Mouse (Mus musculus): ENCODE measurements at regions not wholly inside any gene's neighbourhood (a gene's known extent, or its start where the extent isn't known, plus 50 kb on each side); places are given as distances from the start of the nearest gene placed in this dataset.

DNA sequence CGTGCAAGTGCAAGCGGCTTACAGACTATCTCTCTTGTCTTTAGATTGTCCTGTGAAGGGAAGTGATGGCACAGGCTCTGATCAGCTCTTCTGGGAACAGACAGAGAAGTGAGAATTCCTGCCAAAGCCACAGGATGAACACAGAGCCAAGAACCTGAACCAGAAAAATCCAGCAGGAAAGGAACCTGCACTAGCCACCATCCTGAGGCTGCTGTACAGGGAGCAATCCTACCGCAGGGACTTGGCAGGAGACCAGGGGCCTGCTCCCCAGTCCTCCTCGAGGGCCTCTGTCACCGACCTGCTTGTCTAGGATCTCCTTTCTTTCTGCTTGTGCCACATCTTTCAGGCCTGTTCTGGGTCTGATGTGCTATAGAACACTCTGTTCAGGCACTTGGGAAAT, 65.0 kb upstream of the Polg start:
- no peak overlapping the region for H3K4me3 ChIP-seq (replicated peaks)
- ATAC-seq (ENCODE audit: low read depth) = no peak
- no peak overlapping the region for H3K9ac ChIP-seq
- H3K36me3 ChIP-seq = no peaks in the 10 kb centered on the region
- H3K9me3 ChIP-seq (replicated peaks) = no peaks in the 10 kb centered on the region
- peaks cover 97% of the 10 kb centered on the region for H3K27me3 ChIP-seq
- 13% methylated on average over 5 of the region's 5 CpGs for WGBS (ENCODE audit: insufficient replicate concordance)
- H3K4me1 ChIP-seq (replicated peaks) = peaks cover 8% of the 10 kb centered on the region
- no peak overlapping the region for H3K4me2 ChIP-seq
- H3K27ac ChIP-seq = no peak overlapping the region
- no peak for DNase-seq

DNA sequence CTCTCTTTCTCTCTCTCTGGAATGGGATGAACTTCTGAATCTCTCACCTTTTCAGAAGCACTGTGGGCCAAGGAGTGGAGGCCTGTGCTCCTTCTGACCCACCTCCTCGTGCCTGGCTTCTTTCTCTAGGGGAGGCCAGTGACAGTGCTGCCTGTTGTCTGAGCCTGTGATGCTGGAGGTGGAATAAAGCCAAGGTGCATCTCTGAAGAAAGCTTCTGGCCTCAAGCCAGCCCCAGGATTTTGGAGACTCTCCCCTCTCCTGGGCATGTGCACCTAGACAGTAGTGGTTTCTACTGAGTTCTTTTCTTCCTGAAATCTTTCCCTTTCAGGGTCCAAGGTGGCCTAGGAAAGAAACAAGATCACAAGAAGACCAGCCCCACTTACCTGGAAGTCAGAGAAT, 63.3 kb upstream of the Polg start:
- no peak overlapping the region for H3K4me2 ChIP-seq
- no peak for DNase-seq
- no peaks in the 10 kb centered on the region for H3K9me3 ChIP-seq (replicated peaks)
- H3K4me3 ChIP-seq (replicated peaks) = no peak overlapping the region
- H3K27ac ChIP-seq = no peak overlapping the region
- H3K36me3 ChIP-seq = no peaks in the 10 kb centered on the region
- no peaks in the 10 kb centered on the region for H3K4me1 ChIP-seq (replicated peaks)
- H3K27me3 ChIP-seq = peaks cover 97% of the 10 kb centered on the region
- no peak for ATAC-seq (ENCODE audit: low read depth)
- 0% methylated on average over 1 of the region's 1 CpGs for WGBS (ENCODE audit: insufficient replicate concordance)
- H3K9ac ChIP-seq = no peak overlapping the region

DNA sequence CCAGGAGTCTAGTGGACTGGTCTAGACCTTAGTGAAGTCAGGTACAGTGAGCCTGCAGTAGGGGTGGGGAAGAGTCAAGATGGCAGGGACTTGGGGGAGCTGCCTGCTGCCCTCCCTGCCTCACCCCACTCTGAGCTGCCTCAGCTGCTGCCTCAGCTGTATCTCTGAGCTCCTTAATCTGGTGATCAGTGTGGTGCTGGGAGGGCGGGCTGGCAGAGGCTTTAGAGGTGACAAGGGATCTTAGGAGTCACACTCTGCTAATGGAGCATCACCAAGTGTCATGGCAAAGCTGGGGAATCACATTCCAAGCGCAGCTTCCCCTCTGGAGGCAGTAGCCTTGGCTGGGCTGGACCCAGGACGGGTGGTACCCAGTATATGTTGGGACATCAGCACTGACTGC, 61.8 kb upstream of the Polg start:
- H3K4me3 ChIP-seq (replicated peaks) = no peak overlapping the region
- H3K36me3 ChIP-seq = no peaks in the 10 kb centered on the region
- no peaks in the 10 kb centered on the region for H3K9me3 ChIP-seq (replicated peaks)
- no peak overlapping the region for H3K27ac ChIP-seq
- H3K9ac ChIP-seq = no peak overlapping the region
- H3K27me3 ChIP-seq = peaks cover 92% of the 10 kb centered on the region
- 13% methylated on average over 3 of the region's 3 CpGs for WGBS (ENCODE audit: insufficient replicate concordance)
- no peaks in the 10 kb centered on the region for H3K4me1 ChIP-seq (replicated peaks)
- DNase-seq = no peak
- H3K4me2 ChIP-seq = no peak overlapping the region
- no peak for ATAC-seq (ENCODE audit: low read depth)

DNA sequence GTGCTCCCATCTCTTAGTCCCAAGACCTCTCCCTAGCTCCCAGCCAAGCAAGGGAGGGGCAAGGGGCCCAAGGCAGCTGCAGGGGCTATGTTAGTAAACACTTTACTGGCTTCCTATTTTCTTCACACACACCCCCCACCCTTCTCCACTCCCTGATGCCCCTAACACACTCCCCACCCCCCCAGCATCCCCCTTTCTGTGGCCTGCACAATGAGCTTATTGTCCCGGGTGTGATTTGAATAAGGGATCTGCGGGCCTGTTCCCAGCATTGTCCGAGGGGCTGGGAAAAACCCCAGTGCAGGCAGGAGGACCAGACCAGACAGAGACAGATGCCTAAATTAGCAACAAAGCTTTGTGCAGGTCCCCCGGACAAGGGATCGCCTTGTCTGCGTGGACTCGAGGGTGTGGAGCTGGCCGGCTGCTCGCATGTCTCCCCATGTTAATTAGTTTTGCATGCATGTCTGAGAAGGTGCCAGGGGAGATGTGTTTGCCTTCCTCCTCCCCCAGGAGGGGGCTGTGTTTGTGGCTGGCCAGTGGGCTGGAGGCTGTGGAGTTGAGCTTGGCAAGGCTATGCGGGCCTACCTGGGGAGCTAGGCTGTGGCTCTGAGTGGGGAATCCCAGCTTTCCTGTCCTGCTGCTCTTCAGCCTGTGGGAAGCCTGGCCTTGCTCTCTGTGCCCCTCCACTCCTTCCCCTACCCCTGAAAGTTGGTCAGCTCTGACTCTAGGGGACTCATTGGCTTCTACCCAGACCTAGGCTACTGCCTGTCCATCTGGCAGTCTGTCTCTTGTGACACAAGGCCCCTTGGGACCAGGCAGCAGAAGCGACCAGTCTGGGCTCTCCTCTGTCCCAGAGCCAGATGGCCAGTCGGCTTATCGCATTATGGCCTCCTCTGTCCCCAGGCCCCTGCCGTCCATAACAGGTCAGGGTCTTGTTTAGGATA, 59.8 kb upstream of the Polg start:
- Histone ChIP-seq H3K9ac (no peak overlapping the region), H3K36me3 (no peaks in the 10 kb centered on the region), H3K4me1 (replicated peaks) (no peaks in the 10 kb centered on the region), H3K9me3 (replicated peaks) (no peaks in the 10 kb centered on the region), H3K4me3 (replicated peaks) (no peak overlapping the region), H3K27me3 (peaks cover 79% of the 10 kb centered on the region), H3K4me2 (no peak overlapping the region), H3K27ac (no peak overlapping the region)
- WGBS (ENCODE audit: insufficient replicate concordance) = 43% methylated on average over 14 of the region's 14 CpGs
- no peak for DNase-seq
- no peak for ATAC-seq (ENCODE audit: low read depth)

DNA sequence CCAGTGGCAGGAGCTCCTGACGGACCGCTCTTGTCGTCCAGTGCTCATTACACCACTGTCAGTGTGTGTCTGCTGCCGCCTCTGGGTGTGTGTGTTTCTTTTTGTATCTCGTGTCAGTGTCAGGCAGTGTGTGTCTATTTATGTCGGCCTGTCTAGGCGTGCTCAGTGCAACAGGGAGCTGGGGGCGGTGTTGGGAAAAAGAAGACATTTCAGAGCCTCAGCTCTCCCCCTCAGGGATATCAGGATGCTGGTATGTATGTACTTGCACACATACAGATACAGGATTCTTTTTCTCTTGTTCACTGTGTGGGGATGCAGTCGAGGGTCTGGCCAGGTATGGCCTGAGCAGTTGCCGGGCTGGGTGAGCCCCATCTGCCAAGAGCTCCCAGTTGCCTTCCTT, 58.8 kb upstream of the Polg start:
- Histone ChIP-seq H3K27me3 (peaks cover 78% of the 10 kb centered on the region), H3K4me2 (no peak overlapping the region), H3K9me3 (replicated peaks) (no peaks in the 10 kb centered on the region), H3K27ac (no peak overlapping the region), H3K4me1 (replicated peaks) (no peaks in the 10 kb centered on the region), H3K36me3 (no peaks in the 10 kb centered on the region), H3K4me3 (replicated peaks) (no peak overlapping the region), H3K9ac (no peak overlapping the region)
- ATAC-seq (ENCODE audit: low read depth) (no peak), DNase-seq (no peak)
- 63% methylated on average over 10 of the region's 10 CpGs for whole genome bisulfite sequencing (ENCODE audit: insufficient replicate concordance)

DNA sequence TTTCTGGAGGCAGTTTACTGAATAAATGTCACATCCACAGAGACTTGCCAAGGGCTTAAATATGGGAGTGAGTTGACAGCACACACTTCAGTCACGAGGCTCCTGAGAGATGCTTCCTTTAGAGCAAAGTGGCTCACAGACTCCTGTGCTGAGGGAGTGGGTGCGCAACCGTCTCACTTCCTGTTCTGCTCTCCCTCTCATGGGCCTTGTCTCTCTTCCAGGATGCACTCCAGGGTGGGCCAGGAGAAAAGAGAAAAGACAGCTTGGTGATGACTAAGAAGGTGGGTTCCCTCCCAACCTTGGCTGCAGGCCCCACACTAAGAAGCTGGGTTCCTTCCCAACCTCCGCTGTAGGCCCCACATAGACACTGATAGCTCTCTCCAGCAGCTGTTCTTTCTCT, 57.5 kb upstream of the Polg start:
- Histone ChIP-seq H3K4me3 (replicated peaks) (no peak overlapping the region), H3K4me1 (replicated peaks) (no peaks in the 10 kb centered on the region), H3K9me3 (replicated peaks) (no peaks in the 10 kb centered on the region), H3K36me3 (no peaks in the 10 kb centered on the region), H3K27me3 (peaks cover 82% of the 10 kb centered on the region), H3K27ac (no peak overlapping the region), H3K9ac (no peak overlapping the region), H3K4me2 (no peak overlapping the region)
- 49% methylated on average over 4 of the region's 4 CpGs for WGBS (ENCODE audit: insufficient replicate concordance)
- ATAC-seq (ENCODE audit: low read depth) (no peak), DNase-seq (no peak)

DNA sequence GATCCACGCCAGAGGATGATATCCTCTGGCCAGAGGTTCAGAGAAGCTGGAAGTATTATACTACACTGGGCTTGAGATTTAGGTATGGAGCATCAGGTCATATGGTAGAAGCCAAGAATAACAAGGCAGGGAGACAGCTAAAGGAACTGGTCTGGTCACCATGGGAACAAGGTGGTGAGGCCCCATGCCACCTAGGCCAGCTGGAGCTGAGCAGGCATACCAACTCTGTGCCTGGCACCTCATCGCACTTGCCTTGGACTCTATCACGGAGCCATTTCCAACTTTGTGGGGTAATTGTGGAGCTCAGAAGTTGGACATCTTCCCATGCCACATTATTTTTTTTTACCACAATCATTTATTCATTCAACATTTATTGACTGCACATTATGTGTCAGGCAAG, 55.9 kb upstream of the Polg start:
- Histone ChIP-seq H3K4me1 (replicated peaks) (no peaks in the 10 kb centered on the region), H3K9me3 (replicated peaks) (no peaks in the 10 kb centered on the region), H3K36me3 (no peaks in the 10 kb centered on the region), H3K27ac (no peak overlapping the region), H3K27me3 (peaks cover 82% of the 10 kb centered on the region), H3K4me3 (replicated peaks) (no peak overlapping the region), H3K9ac (no peak overlapping the region), H3K4me2 (no peak overlapping the region)
- WGBS (ENCODE audit: insufficient replicate concordance) = 58% methylated on average over 3 of the region's 3 CpGs
- DNase-seq = no peak
- ATAC-seq (ENCODE audit: low read depth) = no peak

DNA sequence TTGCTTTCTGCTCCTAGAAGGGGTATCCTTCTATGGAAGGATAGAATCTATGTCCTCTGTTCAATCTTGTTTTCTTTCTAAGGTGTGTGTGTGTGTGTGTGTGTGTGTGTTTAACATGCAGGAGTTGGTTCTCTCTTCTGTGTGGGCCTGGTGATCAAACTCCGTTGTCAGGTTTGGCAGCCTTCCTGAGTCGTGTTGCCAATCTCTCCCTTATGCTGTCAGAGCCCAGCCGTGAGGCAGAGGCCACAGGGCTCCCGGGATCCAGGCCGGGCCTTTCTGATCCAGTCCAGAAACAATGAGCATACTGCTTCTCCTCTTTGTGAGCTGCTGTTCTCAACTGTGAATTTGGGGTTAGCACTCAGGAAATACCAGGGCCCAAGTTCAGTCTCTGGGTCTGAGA, 55.1 kb upstream of the Polg start:
- Histone ChIP-seq H3K4me2 (no peak overlapping the region), H3K36me3 (no peaks in the 10 kb centered on the region), H3K4me1 (replicated peaks) (no peaks in the 10 kb centered on the region), H3K27me3 (peaks cover 82% of the 10 kb centered on the region), H3K9me3 (replicated peaks) (no peaks in the 10 kb centered on the region), H3K9ac (no peak overlapping the region), H3K27ac (no peak overlapping the region), H3K4me3 (replicated peaks) (no peak overlapping the region)
- ATAC-seq (ENCODE audit: low read depth) = no peak
- WGBS (ENCODE audit: insufficient replicate concordance) = 44% methylated on average over 5 of the region's 5 CpGs
- no peak for DNase-seq

DNA sequence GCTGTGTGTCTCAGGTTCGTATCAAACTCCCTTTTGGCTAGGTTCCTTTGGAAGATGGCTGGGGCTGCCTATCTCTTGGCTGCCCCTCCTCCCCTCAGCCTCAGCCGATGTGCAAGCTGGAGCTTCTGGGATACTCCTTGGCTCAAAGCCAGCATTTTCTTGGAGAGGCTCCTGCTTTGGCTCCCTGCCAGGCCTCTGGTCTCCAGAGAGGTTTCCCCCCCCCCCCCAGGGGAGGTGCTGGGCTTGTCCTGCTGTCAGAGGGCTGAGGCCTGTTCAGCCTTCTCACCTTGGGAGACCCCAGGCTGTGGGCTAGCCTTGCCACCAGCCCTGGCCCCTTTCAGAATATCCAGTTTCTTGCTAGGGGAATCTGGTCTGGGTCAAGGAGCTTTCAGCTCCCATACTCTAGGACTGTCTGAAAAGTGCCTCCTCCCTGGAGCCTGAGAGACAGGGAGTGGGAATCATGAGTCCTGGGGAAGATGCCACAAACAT, 54.1 kb upstream of the Polg start:
- Histone ChIP-seq H3K4me3 (replicated peaks) (no peak overlapping the region), H3K9ac (no peak overlapping the region), H3K27ac (no peak overlapping the region), H3K9me3 (replicated peaks) (no peaks in the 10 kb centered on the region), H3K36me3 (no peaks in the 10 kb centered on the region), H3K4me1 (replicated peaks) (no peaks in the 10 kb centered on the region), H3K4me2 (no peak overlapping the region), H3K27me3 (peaks cover 82% of the 10 kb centered on the region)
- ATAC-seq (ENCODE audit: low read depth) (no peak), DNase-seq (no peak)
- 28% methylated on average over 2 of the region's 2 CpGs for WGBS (ENCODE audit: insufficient replicate concordance)

DNA sequence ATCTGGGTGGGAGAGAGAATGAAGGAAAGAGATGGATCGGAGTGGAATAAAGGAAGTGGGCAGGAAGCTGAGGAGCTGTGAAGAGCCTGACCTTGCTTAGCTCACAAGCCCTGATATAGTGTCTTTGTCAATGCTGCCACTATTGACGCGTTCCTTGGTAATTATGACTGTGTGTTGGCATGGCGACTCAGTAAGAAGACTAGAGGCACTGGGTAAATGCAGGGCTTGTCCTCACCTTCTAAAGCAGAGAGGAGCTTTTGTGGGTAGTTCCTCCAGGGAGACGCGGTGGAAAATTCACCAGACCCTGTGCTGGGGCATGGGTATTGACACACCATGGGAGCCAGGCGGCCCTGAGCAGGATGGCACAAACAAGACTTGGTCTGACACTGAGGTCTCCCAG, 52.8 kb upstream of the Polg start:
- no peak overlapping the region for H3K9ac ChIP-seq
- no peak for DNase-seq
- no peaks in the 10 kb centered on the region for H3K9me3 ChIP-seq (replicated peaks)
- H3K4me2 ChIP-seq = no peak overlapping the region
- no peak overlapping the region for H3K27ac ChIP-seq
- H3K27me3 ChIP-seq = peaks cover 85% of the 10 kb centered on the region
- WGBS (ENCODE audit: insufficient replicate concordance) = 65% methylated on average over 7 of the region's 7 CpGs
- ATAC-seq (ENCODE audit: low read depth) = no peak
- no peaks in the 10 kb centered on the region for H3K4me1 ChIP-seq (replicated peaks)
- no peaks in the 10 kb centered on the region for H3K36me3 ChIP-seq
- no peak overlapping the region for H3K4me3 ChIP-seq (replicated peaks)

DNA sequence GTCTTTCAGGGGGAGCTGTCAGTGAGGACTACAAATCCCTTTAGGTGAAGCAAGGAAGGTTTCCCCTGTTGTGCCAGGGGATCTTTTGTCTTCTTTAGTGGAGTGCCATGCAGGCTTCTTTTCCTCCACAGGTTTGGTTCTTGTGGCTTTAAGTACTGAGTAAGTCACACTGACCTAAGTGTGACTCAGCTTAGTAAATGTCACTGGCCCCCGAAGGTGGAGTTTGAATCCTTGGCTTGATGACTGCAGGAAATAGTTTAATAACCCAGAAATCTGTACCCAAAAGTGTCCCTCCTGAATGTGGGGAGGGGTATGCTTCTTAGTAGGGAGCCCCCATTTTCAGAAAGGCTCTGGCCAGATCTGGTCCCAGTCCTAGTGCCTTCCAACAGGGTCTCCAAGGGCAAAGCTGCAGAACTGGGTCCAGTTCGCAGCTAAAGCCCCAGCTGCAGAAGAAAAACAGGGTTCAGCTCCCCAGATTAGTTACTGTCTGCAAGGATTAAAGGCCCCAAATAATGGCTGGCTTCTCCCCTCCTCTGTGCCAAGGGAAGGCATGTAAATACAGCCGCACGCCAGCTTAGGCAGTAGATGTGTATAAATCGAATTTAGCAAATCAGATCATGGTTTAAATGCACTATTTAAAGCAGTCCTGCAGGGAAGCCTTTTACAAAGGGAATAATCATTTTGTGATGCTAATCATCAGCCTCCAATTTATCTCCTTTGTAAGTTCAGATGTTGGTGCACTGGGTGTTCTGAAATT, 51.6 kb upstream of the Polg start:
- H3K9ac ChIP-seq = no peak overlapping the region
- no peaks in the 10 kb centered on the region for H3K9me3 ChIP-seq (replicated peaks)
- no peaks in the 10 kb centered on the region for H3K4me1 ChIP-seq (replicated peaks)
- no peaks in the 10 kb centered on the region for H3K36me3 ChIP-seq
- DNase-seq (no peak), ATAC-seq (ENCODE audit: low read depth) (no peak)
- 44% methylated on average over 5 of the region's 5 CpGs for WGBS (ENCODE audit: insufficient replicate concordance)
- H3K4me3 ChIP-seq (replicated peaks) = no peak overlapping the region
- H3K27me3 ChIP-seq = peaks cover 89% of the 10 kb centered on the region
- H3K27ac ChIP-seq = no peak overlapping the region
- H3K4me2 ChIP-seq = no peak overlapping the region
